Mouse (Mus musculus) left cerebral cortex, postnatal 14 days (tissue): ENCODE data around the gene Gm20605. TPM values are rescaled to one million over a fixed set of nuclear protein-coding genes. Genes with fewer than 3 reads are reported as not detected.
A peak's percentile ranks its signal among the peaks of the same experiment; 100 is the strongest.

Experiments
- DNase-seq, 2 experiments: peaks; one replicate each; pipeline ENCODE4 v3.0.0; 2021 to 2022; ENCODE audit warnings: low spot score in 2 of 2, mixed read lengths in 1 of 2
- intact Hi-C: fragments of 180-260 bp; cut with DNase I; formaldehyde crosslinking; loops from one replicate; pipeline ENCODE4 v1.15.1; 2025
- long read RNA-seq, 2 experiments: library from polyadenylated mRNA; stranded (forward); transcript quantifications; one replicate each; pipeline ENCODE4 v2.0.0; 2021
- total RNA-seq, 2 experiments: library from RNA; stranded (reverse); gene quantifications; 2 replicates each; pipeline ENCODE4 v1.2.3; 2021

The Gm20605 gene
- 10 to 100 TPM in 1 of 2 experiments, 1 to 10 TPM in 1; 8.8 to 10.6 TPM for total RNA-seq
- long read RNA-seq, experiment 1, full-length matches to known transcripts, result 1 of 2 reads
- long read RNA-seq, experiment 1, partial matches to known transcripts, result 0 of 2 reads
- long read RNA-seq, experiment 1, other reads (novel, unspliced or antisense), result 1 of 2 reads
- long read RNA-seq, experiment 2, full-length matches to known transcripts, result 3 of 8 reads
- long read RNA-seq, experiment 2, partial matches to known transcripts, result 0 of 8 reads
- long read RNA-seq, experiment 2, other reads (novel, unspliced or antisense), result 5 of 8 reads

GRCm38 (mm10) chr5:137628498-137629305, at the start of gene Gm20605, which contains the start of the genes Fbxo24 and Lrch4:
Gm20605 (plus strand) TSS chr5:137629175.
Fbxo24 (minus strand) TSS chr5:137629002.
Lrch4 (plus strand) TSS chr5:137629121.
- intact Hi-C loops, result no loop called here
- peak; percentile 99 to 100 for DNase-seq

DNA sequence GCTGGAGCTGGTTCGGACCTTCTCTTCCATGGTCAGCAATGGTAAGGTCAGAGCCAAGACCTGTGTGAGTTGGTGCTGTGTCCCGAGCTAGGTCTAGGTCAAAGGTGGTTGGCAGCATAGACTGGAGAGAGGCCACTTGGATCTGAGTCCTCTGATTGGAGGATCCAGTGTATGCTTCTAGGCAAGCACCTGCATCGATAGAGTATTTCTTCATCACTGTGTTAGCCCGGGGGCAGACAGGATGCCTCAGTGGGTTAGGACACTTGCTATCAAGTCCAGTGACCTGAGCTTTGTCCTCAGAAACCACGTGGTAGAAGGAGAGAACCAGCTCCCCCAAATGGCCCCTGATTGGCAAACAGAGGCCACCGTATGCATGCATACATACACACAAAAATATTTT, 48.7 kb upstream of the Gm20605 start:
- intact Hi-C loops, result no loop called here

GRCm38 (mm10) chr5:137582702-137583101, 46.3 kb upstream of the Gm20605 start:
- no peak for DNase-seq
- intact Hi-C loops, result no loop called here

More for the DNA sequence above, 48.7 kb upstream of the Gm20605 start:
- no peak for DNase-seq

DNA sequence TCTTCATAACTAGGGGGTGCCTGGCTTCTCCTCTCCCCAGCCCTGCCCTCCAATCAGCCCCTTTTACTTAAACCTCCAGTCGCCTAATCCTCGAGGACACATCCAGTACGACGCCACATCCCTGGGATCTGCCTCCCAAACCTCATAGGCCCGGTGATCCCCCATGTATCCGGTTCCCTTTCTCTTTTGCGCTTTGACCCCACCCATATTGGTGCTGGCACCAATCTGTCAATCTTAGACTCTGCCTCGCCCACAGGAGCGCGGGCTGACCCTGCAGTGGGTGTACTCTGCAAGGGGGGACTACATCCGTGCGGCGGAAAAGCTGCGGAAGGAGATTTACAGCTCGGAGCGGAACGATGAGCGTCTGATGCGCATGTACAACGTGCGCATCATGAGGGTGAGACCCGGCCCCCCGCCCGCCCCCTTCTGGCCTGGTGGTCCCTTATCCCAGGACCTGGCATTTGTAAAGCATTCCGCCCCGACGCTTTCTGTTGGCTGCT, 45.3 kb upstream of the Gm20605 start:
- DNase-seq, result peak; percentile 47 to 68
- intact Hi-C loops, result no loop called here

GRCm38 (mm10) chr5:137584976-137585375, 44.0 kb upstream of the Gm20605 start:
- peak; percentile 72 to 74 for DNase-seq
- intact Hi-C loops, result loop anchor here (5.0 kb wide), 1 partner anchor 67 kb away; no protein-coding TSS in a partner anchor

DNA sequence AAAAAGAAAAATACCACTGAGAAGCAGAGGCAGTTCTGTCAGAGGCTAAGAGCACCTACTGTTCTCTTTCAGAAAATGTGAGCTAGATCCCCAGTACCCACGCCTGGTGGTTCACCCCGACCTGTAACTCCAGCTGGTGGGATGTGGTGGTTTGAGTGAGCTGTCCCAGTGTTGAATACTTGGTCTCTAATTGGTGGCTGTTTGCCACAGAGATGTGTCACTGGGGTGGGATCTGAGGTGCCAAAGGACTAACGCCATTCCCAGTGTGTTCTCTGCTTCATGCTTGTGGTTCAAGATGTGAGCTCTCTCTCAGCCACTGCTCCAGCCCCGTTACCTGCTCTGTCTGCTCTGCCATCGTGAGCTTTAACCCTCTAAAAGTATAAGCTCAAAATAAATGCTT, 38.5 kb upstream of the Gm20605 start:
- DNase-seq, result no peak
- intact Hi-C loops, result no loop called here

GRCm38 (mm10) chr5:137595921-137596320, 33.1 kb upstream of the Gm20605 start:
- DNase-seq, result no peak
- intact Hi-C loops, result no loop called here

GRCm38 (mm10) chr5:137596601-137597261, 32.2 kb upstream of the Gm20605 start:
- no peak for DNase-seq
- intact Hi-C loops, result no loop called here

DNA sequence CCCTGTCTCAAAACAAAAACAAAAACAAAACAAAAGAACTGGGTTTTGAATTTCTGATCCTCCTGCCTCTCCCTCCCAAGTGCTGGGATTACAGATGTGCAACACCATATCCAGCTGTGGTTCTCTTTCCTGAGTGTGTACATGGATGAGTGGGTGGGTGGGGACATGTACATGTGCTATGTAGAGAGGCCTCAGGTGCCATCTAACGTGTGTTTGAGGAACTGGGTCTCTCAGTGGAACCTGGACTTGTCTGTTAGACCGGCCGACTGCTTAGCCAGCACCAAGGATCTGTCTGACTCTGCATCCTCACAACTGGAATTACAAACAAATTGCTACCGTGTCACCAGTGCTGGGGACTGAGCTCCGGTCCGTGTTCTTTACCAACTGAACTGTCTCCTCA, 31.4 kb upstream of the Gm20605 start:
- DNase-seq, result no peak
- intact Hi-C loops, result no loop called here

DNA sequence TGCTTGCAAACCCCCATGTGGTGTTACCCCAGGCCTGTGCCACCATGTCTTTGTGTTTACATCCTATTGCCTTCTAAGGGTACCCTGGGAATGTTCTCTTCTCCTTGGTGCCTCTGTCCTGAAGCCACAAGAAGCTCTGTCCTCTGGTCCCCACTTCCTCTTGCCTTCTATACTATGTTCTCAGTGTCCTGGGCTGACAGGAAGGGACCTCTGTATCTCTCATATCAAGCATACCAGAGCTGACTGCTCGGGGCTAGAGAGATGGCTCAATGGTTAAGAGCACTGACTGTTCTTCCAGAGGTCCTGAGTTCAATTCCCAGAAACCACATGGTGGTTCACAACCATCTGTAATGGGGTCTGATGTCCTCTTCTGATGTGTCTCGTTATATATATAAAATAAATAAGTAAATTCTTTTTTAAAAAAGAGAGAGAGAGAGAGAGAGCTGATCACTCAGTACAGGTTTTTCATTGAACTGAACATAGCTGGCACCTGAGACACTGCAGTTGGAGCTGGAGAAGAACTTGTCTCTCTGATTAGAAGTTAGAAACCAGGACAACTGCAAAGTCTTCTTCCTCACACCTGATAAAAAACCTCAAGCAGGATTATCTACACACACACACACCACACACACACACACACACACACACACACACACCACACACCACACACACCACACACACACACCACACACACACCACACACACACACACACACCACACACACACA, 30.7 kb upstream of the Gm20605 start:
- no peak for DNase-seq
- intact Hi-C loops, result no loop called here

DNA sequence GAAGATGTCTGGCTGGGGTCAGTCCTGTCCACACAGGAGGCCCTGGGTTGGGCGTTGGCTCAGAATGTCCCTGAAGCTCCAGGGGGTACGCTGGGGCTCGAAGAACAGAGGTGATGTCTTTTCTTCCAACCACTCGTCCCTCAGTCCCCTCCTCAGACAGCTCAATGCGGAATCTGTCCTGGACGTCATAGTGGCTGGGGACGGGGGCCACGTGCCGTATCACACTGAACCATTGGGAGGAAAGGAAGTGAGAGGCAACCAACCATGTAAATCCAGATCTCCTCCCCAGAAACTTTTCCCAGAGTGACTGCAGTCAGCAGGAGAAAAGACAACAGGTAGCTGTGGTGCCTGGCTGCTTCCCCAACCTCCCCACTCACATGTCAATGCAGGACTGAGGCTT, 29.4 kb upstream of the Gm20605 start:
- intact Hi-C loops, result no loop called here

DNA sequence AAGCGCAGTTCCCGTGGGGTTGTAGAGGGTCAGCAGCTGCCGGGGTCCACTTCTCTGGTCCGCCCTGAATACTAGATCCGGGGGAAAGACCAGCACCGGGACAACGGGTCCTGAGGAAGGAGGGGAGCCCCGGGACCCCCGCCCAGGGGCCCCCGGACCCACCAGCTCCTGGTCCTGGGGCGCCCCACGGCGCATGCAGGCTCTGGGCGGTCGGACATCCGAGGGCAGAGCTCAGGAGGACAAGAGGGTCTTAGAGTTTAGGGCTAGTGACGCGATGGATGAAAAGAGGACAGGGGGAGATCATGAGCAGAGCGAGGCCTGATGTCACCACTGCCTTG, 28.7 kb upstream of the Gm20605 start:
- DNase-seq, result peak in 1 of 2 experiments; percentile 31

More for the DNA sequence above, 29.4 kb upstream of the Gm20605 start:
- DNase-seq, result no peak

GRCm38 (mm10) chr5:137600619-137601364, 28.2 kb upstream of the Gm20605 start, which contains the start of gene Mospd3:
Mospd3 (minus strand) TSS chr5:137601058.
- intact Hi-C loops, result loop anchor here (5.0 kb wide), 1 partner anchor 68 kb away; the partner anchor contains the start of genes Epo and Gnb2
- peak; percentile 93 to 97 for DNase-seq

More for the DNA sequence above, 28.7 kb upstream of the Gm20605 start:
- intact Hi-C loops, result loop anchor here (5.0 kb wide), 1 partner anchor 68 kb away; the partner anchor contains the start of genes Epo and Gnb2

DNA sequence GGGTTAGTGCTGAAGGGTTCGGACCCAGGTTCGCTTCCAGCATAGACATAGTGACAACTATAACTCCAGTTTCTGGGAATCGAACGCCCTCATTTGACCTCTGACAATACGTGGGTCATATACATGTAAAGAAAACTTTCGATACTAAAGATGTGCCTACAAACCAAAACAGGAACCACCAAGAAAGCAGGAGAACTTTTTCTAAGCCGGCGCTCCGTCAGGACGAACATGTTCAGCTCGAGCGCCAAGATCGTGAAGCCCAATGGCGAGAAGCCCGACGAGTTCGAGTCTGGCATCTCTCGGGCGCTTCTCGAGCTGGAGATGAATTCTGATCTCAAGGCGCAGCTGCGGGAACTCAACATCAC, 27.6 kb upstream of the Gm20605 start:
- no peak for DNase-seq
- intact Hi-C loops, result loop anchor here (5.0 kb wide), 1 partner anchor 69 kb away; the partner anchor contains the start of genes Epo and Gnb2

- DNase-seq, result no peak
- intact Hi-C loops, result no loop called here
These were observed 20.9 kb upstream of the Gm20605 start for GRCm38 (mm10) chr5:137607860-137608653.

GRCm38 (mm10) chr5:137608654-137609190, 20.3 kb upstream of the Gm20605 start:
- no peak for DNase-seq
- intact Hi-C loops, result no loop called here

- intact Hi-C loops, result no loop called here
- no peak for DNase-seq
These were observed 19.7 kb upstream of the Gm20605 start for GRCm38 (mm10) chr5:137609292-137609691.
